Mouse (Mus musculus): ENCODE data around the gene Rpl36a.

The Rpl36a gene

GRCm38 (mm10) chrX:134585103-134586002 lies at the start of gene Rpl36a:
TSS of gene Rpl36a (plus strand) at chrX:134585654.
- 4% methylated on average over 45 of the region's 45 CpGs for WGBS

GRCm38 (mm10) chrX:134539795-134540194 lies 45.7 kb upstream of the Rpl36a start:
- 92% methylated on average over 10 of the region's 10 CpGs for WGBS

DNA sequence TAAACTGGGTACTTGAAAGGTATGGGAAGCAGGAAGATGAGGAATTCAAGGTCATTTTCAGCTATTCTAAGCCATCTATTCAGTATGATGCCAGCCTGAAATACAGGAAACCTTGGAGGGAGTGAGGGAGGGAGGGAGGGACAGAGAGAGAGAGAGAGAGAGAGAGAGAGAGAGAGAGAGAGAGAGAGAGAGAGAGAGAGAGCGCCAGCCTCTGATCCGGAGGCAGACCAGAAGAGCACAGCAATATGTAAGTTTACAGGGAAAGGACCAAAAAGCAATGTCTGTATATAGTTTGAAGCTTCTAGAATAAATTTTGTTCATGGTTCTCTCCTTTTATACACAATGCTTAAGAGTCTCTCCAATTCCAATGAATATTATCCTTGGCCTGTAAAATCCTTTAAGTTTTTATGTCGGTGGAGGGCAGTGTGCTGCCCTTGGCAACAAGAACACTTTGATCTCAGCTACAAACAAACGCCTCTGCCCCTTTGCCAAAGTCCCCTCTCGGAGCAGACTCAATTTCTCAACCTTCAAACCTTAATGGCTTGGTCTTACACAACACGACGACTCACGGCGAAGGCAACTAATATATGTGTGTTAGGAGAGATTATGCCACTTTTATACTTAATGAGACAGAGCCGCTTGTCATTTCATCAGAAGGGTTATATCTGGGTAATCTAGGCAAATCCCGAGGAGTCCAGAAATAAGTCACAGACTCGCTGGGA lies 44.9 kb upstream of the Rpl36a start:
- 6% methylated on average over 12 of the region's 12 CpGs for WGBS

GRCm38 (mm10) chrX:134541145-134541954 lies 44.1 kb upstream of the Rpl36a start, which contains the start of gene Timm8a1:
TSS of gene Timm8a1 (minus strand) at chrX:134541865.
- WGBS, result 7% methylated on average over 39 of the region's 61 CpGs

GRCm38 (mm10) chrX:134541955-134542308 lies 43.5 kb upstream of the Rpl36a start:
- WGBS, result 5% methylated on average over 6 of the region's 6 CpGs

DNA sequence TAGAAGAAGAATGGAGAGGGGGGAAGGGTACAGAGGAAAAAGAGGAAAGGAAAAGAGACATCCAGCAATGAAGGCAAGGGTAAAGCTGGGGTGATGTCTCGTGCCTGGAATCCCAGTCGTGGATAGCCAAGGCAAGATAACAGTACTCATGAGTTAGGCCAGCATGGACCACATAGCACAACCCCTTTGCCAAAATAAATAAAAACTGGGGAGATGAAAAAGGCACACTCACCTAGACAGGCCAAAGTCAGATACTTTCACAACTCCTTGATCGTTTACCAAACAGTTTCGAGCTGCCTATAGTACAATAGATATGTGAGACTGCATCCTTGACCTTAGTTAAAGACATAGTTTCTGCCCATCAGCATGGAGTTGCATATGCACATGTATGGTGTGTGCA lies 38.1 kb upstream of the Rpl36a start:
- 88% methylated on average over 4 of the region's 4 CpGs for WGBS

DNA sequence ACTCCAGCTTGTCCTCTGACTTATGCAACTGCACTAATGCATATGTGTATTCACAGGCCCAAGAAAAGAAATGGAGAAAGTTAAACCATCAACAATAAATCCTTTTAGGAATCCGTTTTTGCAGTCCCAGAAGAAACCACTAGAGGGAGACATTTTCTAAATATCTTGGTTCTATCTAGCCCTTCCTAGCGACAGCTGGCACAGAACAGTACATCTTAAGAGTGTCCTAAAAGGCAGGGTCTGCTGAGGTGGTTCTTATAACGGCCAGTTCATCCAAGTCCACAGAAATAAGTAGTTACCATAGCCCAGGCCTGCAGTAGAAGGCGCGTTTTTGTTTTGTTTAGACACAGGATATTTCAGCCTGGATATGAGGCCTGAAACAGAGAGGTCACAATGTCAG lies 34.6 kb upstream of the Rpl36a start:
- WGBS, result 18% methylated on average over 5 of the region's 5 CpGs

- WGBS, result 86% methylated on average over 4 of the region's 4 CpGs
Observed at GRCm38 (mm10) chrX:134553326-134553725, 32.1 kb upstream of the Rpl36a start.

GRCm38 (mm10) chrX:134554425-134554824 lies 31.0 kb upstream of the Rpl36a start:
- 76% methylated on average over 6 of the region's 6 CpGs for WGBS

DNA sequence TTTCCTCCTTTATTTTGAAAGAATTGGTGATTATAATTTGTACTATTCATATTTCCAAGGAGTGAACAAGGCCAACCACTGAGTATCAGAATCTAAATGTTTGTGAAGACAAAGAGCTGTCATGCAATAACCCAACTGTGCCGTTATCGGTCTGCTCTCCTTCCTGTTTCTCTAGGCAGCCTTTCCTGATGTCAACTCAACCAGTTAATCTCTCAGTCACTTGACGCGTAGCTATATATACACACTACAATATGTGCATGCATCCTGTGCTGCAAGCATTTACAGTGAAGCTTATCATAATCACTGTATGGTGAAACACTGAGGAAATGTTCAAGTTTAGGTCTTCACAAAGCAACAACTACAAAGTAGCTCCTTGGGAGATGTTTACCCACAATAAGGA lies 21.1 kb upstream of the Rpl36a start:
- WGBS, result 53% methylated on average over 4 of the region's 4 CpGs

DNA sequence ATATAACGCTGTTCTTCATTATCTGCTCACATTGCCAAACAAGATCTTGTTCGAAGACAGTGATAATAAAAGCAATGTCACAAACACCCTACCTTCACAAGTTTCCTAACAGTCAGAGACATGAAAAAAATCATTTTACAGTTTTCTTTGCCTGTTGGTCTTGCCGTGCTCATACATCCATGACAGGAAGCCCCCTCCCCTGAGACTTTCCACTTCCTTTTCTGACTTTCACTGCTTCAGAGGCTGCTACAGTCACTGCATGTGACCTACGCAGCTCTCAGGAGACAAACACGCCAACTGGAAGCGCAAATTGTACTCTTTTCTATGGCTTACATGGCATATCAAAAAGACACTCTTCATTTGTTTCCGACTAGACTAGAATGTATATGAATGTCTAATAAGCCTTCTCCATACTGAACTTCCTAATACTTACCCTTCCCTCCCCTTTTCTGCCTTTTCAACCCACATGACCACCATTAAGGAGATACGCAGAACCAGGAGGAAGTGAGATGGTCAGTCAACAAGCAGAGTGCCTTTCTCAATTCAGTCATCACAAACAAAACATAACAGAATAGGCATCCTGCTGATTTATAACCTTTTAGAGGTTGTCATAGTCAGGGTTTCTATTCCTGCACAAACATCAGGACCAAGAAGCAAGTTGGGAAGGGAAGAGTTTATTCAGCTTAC lies 18.8 kb upstream of the Rpl36a start:
- 80% methylated on average over 8 of the region's 8 CpGs for WGBS

DNA sequence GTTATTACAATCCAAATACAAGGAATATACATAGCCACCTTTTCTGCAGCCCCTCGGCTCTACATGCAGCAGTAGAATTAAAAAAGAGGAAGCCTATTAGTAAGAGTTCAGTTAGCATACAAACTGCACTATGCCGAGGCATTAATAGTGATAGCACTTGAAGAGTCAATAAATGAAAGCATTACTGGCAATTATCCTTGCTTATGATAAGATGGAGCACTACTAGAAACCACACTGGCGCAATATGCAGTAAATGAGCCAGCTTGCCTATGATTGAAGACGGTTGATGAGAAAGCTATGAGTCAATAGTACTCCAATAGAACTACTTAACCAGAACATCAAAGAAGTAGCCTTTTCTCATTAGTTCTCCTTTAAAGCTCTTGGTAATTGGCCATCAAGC lies 7.6 kb upstream of the Rpl36a start:
- 77% methylated on average over 4 of the region's 4 CpGs for WGBS

- WGBS, result 71% methylated on average over 14 of the region's 14 CpGs
Observed at GRCm38 (mm10) chrX:134580528-134581305, 4.7 kb upstream of the Rpl36a start.

DNA sequence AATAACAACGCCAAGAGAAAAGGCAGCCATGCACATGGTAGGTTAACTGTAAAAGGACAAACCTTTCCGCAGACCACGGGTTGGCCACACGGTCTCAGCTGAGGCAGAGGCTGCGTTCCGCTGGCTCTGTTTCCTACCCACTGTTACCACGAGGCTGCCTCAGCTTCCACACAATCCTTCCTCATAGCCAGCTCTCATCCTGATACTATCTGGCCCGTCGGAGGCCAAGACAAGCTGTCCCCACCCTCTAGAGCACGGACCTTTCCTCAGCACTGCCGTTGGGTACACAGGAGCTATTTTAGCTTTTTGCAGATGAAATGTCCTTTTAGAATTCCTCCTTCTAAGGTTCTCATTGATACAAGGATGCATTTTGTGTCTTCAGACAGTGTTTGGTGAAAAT lies 3.2 kb upstream of the Rpl36a start:
- 84% methylated on average over 11 of the region's 11 CpGs for WGBS

- 82% methylated on average over 11 of the region's 11 CpGs for WGBS
Observed at GRCm38 (mm10) chrX:134582888-134583669, 2.4 kb upstream of the Rpl36a start, which contains the start of gene Btk. TSS of gene Btk (minus strand) at chrX:134583570.

DNA sequence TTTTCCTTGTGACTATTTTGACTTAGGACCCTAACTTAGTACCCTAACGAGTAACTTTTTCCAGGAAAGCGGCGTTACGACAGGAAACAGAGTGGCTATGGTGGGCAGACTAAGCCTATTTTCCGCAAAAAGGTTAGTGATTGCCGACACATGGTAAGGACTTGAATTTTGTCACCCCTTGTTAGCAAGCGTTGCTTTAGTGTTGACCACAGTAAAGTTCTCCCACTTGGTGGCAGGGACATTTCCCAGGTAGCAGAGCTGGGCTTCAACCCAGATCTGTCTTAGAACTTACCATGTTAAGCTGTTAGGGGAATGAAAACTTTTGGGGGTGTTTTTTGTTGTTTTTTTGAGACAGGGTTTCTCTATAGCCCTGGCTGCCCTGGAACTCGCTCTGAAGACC lies 993 bp downstream of the Rpl36a start:
- 19% methylated on average over 8 of the region's 8 CpGs for WGBS

- WGBS, result 84% methylated on average over 4 of the region's 4 CpGs
Observed at GRCm38 (mm10) chrX:134588261-134588660, 2.8 kb downstream of the Rpl36a start.

DNA sequence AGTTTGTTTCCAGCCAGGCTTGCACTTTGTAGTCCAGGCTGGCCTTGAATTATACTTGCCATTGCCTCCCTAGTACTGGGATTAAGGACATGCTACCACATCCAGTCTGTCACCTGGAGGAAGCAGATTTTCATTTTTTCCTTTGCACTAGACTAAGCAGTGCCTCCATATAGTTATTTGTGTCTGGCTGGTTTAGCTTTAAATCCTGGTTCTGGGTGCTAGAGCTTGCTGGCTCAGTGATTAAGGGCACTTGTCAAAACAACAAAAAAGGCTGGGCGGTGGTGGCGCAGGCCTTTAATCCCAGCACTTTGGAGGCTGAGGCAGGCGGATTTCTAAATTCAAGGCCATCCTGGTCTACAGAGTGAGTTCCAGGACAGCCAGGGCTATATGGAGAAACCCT lies 3.5 kb downstream of the Rpl36a start:
- 82% methylated on average over 3 of the region's 3 CpGs for WGBS

DNA sequence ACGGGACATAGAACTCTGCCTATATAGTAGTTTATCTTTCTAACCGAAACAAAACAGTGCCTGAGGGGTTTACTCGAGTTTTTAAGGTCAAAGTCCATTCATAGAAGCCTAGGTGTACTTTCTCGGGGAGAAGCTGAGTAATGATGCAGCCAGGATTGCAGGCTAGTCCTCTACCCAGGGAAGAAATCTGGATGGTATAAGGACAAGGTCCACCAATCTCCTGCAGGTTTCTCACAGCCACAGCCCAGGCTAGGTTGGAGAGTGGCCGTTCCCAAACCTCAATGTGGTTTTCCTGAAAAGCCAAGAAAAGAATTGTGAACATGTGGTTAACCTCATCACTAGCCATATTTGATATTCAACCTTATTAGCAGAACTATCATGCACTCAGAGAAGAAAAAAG lies 4.4 kb downstream of the Rpl36a start:
- 61% methylated on average over 5 of the region's 5 CpGs for WGBS
